Mouse (Mus musculus) liver, embryonic 14.5 days (tissue): ENCODE measurements around the gene Cyp11a1. TPM values are rescaled to one million over a fixed set of nuclear protein-coding genes. Genes with fewer than 3 reads are reported as not detected.

Source experiments
- ATAC-seq: fragments of 200-750 bp; cut with Nextera tagmentation; 2 replicates; pipeline ENCODE4 v1.8.0; 2017; ENCODE audit warnings: moderate number of reproducible peaks, mild to moderate bottlenecking, moderate library complexity; ENCODE audit not compliant: insufficient read depth
- DNase-seq, 3 experiments: peaks; one replicate each; pipeline ENCODE4 v3.0.0-alpha.2; 2012 to 2013; ENCODE audit warnings: low read depth in 3 of 3, low spot score in 3 of 3
- H3K27ac ChIP-seq: fragments of 300-500 bp; sonication (generic); 2 replicates; pipeline ENCODE4 v1.5.1; 2014; ENCODE audit warnings: moderate library complexity, mild to moderate bottlenecking, control low read depth, inconsistent platforms
- H3K27me3 ChIP-seq: fragments of 300-500 bp; sonication (generic); 2 replicates; pipeline ENCODE4 v1.6.1; 2014; ENCODE audit warnings: mild to moderate bottlenecking, low read length, moderate library complexity; ENCODE audit not compliant: control insufficient read depth, insufficient read depth
- H3K36me3 ChIP-seq: fragments of 300-500 bp; sonication (generic); replicated peaks from 2 replicates; pipeline ENCODE4 v1.6.1; 2014; ENCODE audit warnings: low read depth; ENCODE audit not compliant: control insufficient read depth, insufficient read depth
- H3K4me1 ChIP-seq, 2 experiments: fragments of 200-500 bp in 1 of 2; fragments of 300-500 bp in 1 of 2; sonication (generic) in 1 of 2; replicated peaks; 2 replicates each; pipeline ENCODE4 v1.6.1; 2012 to 2014; ENCODE audit warnings: antibody characterized with exemption in 1 of 2, inconsistent platforms in 1 of 2, low read length in 1 of 2; ENCODE audit not compliant: control insufficient read depth in 2 of 2, insufficient read depth in 2 of 2
- H3K4me2 ChIP-seq: fragments of 300-500 bp; sonication (generic); 2 replicates; pipeline ENCODE4 v1.6.1; 2014; ENCODE audit warnings: low read depth, mild to moderate bottlenecking, control low read depth, moderate library complexity
- H3K4me3 ChIP-seq, 2 experiments: fragments of 200-500 bp in 1 of 2; fragments of 300-500 bp in 1 of 2; sonication (generic) in 1 of 2; 2 replicates each; pipeline ENCODE4 v1.5.1; 2012 to 2014; ENCODE audit warnings: low read depth in 2 of 2, low read length in 2 of 2, mild to moderate bottlenecking in 2 of 2, control low read depth in 1 of 2, inconsistent platforms in 1 of 2, moderate library complexity in 1 of 2; ENCODE audit not compliant: insufficient read depth in 1 of 2
- H3K9ac ChIP-seq: fragments of 300-500 bp; sonication (generic); replicated peaks from 2 replicates; pipeline ENCODE4 v1.6.1; 2014; ENCODE audit warnings: mild to moderate bottlenecking, control low read depth, moderate library complexity
- H3K9me3 ChIP-seq: fragments of 300-500 bp; sonication (generic); 2 replicates; pipeline ENCODE4 v1.6.1; 2016; ENCODE audit warnings: low read length, mixed read lengths; ENCODE audit not compliant: control insufficient read depth
- CTCF ChIP-seq: IDR thresholded peaks from 2 replicates; pipeline ENCODE4 v1.5.1; 2016; ENCODE audit warnings: antibody characterized with exemption, low read depth, control low read depth
- EP300 ChIP-seq: IDR thresholded peaks from 2 replicates; pipeline ENCODE4 v1.6.1; 2016; ENCODE audit warnings: antibody characterized with exemption, low read depth
- WGBS: fragments of 180-500 bp; shearing (Covaris S2); extraction: QIAGEN DNeasy Blood & Tissue Kit; methylation state at CpG from one replicate; pipeline ENCODE4 v1.1.7; 2014; ENCODE audit not compliant: insufficient replicate concordance; 5-methylcytosine and 5-hydroxymethylcytosine counted together
- polyA plus RNA-seq, 2 experiments: library from polyadenylated mRNA; depleted of rRNA in 1 of 2; stranded (reverse) in 1 of 2; unstranded in 1 of 2; fragments of >200 nt; fragmentation: Nextera tagmentation in 1 of 2; extraction: Ambion mirVana in 1 of 2; gene quantifications; 2 replicates each; pipeline versions ENCODE4 v1.2.1 to v1.2.3; 2012 to 2014

Cyp11a1 gene
- polyA plus RNA-seq, 2 experiments, result 0.37 to 0.55 TPM

- no peak overlapping the region for H3K4me3 ChIP-seq
- H3K9me3 ChIP-seq, result no peaks in the 10 kb centered on the region
- WGBS, result 51% methylated on average over 2 of the region's 2 CpGs
- no peaks in the 10 kb centered on the region for H3K4me1 ChIP-seq
- H3K36me3 ChIP-seq, result no peaks in the 10 kb centered on the region
- no peak overlapping the region for H3K4me2 ChIP-seq
- DNase-seq (no peak), ATAC-seq (no peak)
- no peak overlapping the region for H3K9ac ChIP-seq
- H3K27me3 ChIP-seq, result peaks cover 7% of the 10 kb centered on the region
- no peak overlapping the region for H3K27ac ChIP-seq
- TF ChIP-seq EP300 (no peak), CTCF (no peak)
Observed at GRCm38 (mm10) chr9:57998685-57999084, 7.5 kb upstream of the Cyp11a1 start.

- Histone ChIP-seq H3K9ac (no peak overlapping the region), H3K4me2 (no peak overlapping the region), H3K27ac (no peak overlapping the region), H3K4me1 (no peaks in the 10 kb centered on the region), H3K4me3 (no peak overlapping the region), H3K9me3 (no peaks in the 10 kb centered on the region), H3K27me3 (peaks cover 7% of the 10 kb centered on the region), H3K36me3 (no peaks in the 10 kb centered on the region)
- DNase-seq, result no peak
- no peak for ATAC-seq
- TF ChIP-seq CTCF (no peak), EP300 (no peak)
- WGBS, result 33% methylated on average over 2 of the region's 2 CpGs
Observed at GRCm38 (mm10) chr9:57999676-58000075, 6.5 kb upstream of the Cyp11a1 start.

- no peaks in the 10 kb centered on the region for H3K9me3 ChIP-seq
- 30% methylated on average over 2 of the region's 2 CpGs for WGBS
- ATAC-seq (no peak), DNase-seq (no peak)
- no peaks in the 10 kb centered on the region for H3K36me3 ChIP-seq
- H3K27me3 ChIP-seq, result no peaks in the 10 kb centered on the region
- H3K4me1 ChIP-seq, result no peaks in the 10 kb centered on the region
- no peak overlapping the region for H3K4me2 ChIP-seq
- no peak overlapping the region for H3K27ac ChIP-seq
- TF ChIP-seq EP300 (no peak), CTCF (no peak)
- H3K4me3 ChIP-seq, result no peak overlapping the region
- no peak overlapping the region for H3K9ac ChIP-seq
Observed at GRCm38 (mm10) chr9:58003272-58003671, 2.9 kb upstream of the Cyp11a1 start.

GRCm38 (mm10) chr9:58008336-58009014 is 2.3 kb downstream of the Cyp11a1 start:
- Histone ChIP-seq H3K36me3 (no peaks in the 10 kb centered on the region), H3K9ac (no peak overlapping the region), H3K27me3 (no peaks in the 10 kb centered on the region), H3K4me3 (no peak overlapping the region), H3K4me1 (no peaks in the 10 kb centered on the region), H3K4me2 (no peak overlapping the region), H3K9me3 (no peaks in the 10 kb centered on the region), H3K27ac (no peak overlapping the region)
- ATAC-seq (no peak), DNase-seq (no peak)
- 57% methylated on average over 12 of the region's 12 CpGs for WGBS
- TF ChIP-seq EP300, result no peak
- TF ChIP-seq CTCF, result no peak

GRCm38 (mm10) chr9:58009015-58009362 is 2.8 kb downstream of the Cyp11a1 start:
- DNase-seq, result no peak
- H3K4me3 ChIP-seq, result no peak overlapping the region
- no peak overlapping the region for H3K4me2 ChIP-seq
- no peak overlapping the region for H3K27ac ChIP-seq
- TF ChIP-seq EP300 (no peak), CTCF (no peak)
- H3K36me3 ChIP-seq, result no peaks in the 10 kb centered on the region
- H3K27me3 ChIP-seq, result no peaks in the 10 kb centered on the region
- WGBS, result 9% methylated on average over 6 of the region's 6 CpGs
- no peaks in the 10 kb centered on the region for H3K9me3 ChIP-seq
- ATAC-seq, result no peak
- no peak overlapping the region for H3K9ac ChIP-seq
- no peaks in the 10 kb centered on the region for H3K4me1 ChIP-seq
